Mouse (Mus musculus): ENCODE measurements around the gene Ldlrap1.
"Not testable (repeated sequence)": the region's sequence is repeated elsewhere in the genome, so short reads cannot be mapped to it uniquely, and the experiment has no call there.

The Ldlrap1 gene

DNA sequence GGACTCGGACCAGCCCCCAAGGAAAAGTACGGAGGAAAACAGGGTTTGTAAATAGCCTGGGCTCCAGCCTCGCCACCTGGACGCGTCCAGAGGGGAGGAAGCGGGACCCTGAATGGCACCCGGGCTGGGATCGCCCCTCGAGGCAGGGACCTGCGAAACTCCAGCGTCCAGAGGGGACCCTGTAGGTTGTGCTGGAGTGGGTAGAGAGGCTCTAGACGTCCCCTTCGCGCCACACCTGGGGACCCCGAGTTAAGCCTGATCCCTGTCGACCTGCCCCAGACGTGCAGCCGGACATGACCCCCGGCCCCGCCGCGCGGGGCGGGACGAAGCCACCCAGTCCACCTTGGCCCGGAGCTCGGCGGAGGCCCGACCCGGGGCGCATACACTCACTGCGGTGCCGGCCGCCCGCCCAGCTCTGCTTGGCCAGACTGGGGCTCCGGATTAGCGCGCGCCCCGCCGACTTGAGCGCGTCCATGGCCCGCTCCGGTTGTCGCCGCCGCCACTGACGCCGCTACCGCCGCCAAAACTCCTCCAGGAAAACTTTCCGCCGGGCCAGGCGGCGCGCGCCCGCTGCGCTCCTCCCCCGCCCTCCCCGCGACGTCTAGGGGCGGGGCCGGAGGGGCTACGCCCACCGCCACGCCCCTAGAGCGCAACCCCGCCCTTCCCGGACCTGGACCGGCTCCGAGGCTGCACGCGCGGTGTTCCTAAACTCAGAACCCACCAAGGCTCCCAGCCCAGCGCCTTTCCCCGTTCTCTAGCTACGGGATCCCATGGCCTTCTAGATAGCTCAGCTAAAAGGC is at the start of gene Ldlrap1:
Gene Ldlrap1 (minus strand): TSS at position 599 of the 800 bp plus-strand sequence.
- DNase-seq (ENCODE audit: low spot score in 2 of 2) = peak; percentile 40 to 51

DNA sequence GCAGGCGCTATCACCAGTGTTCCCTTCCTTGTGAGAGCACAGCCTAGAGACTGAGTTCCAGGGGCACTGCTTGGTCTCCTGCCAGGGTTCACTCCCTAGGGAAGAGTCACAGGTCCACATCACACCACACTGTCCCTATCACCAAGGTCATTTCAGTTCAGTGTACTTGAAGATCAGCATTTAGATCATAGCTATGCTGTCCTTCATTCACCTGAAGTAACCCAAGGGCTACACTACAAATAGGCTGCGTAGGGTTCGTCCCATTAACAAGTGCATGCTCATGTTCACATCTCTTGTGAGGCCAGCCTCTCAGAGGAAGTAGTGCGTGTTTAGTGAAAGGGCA is 46.4 kb upstream of the Ldlrap1 start:
- DNase-seq (ENCODE audit: low spot score in 2 of 2) = no peak

DNA sequence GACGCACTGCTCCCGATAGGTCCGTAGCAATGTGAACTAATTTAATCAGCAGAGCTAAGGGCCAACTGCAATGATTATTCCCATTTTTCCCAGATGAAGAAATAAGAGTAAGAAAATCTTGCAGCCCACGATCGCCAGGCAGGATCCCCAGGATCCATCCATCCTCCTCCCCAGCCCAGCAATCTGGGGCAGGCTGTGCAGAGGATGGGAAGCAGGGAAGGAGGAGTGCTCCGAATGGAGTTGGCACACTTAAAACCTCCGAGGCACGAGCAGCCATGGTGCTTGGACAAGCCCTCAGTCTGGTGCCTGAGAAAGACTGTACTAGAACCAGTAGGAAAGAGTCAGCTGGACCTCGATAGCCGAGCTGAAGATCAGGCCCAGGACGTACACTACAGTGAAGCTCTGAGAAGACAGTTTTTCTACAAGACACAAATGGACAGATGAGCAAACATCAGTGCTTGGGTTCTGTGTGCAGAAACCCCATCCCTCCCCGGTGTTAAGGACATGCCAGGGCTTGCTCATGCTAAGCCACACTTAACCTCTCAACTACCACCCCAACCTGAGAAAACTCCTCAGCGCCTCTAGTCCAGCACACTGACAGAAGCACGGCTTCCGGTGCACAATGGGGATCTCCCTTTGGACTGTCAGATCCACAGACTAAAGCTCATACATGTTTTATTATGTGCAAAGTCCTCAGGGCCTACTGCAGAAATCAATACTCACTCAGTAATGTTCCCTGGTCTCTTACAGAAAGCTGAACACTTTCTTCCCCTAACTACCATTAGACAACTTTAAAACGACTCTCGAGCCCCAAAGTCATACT is 45.8 kb upstream of the Ldlrap1 start:
- peak in 1 of 2 experiments; percentile 31 for DNase-seq (ENCODE audit: low spot score in 2 of 2)

- DNase-seq (ENCODE audit: low spot score in 2 of 2) = no peak
Observed at GRCm38 (mm10) chr4:134804765-134805164, 36.9 kb upstream of the Ldlrap1 start.

DNA sequence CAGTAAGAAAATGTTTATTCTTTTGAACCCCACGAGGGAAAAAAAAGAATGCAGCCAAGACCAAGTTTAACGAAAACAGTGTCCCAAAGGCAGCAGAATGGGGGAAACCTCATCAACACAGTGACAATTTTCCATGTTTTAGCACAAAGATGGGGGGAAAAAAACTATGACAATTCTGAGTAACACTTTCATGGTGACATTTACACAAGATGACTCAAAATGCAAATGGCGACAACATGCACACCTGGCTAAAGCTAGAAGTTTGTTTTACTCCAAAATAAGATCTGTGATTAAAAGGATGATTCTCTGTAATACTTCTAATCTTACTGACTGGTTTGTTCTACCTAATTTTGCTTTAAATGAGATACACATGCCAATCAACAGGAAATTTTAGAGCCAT is 34.9 kb upstream of the Ldlrap1 start:
- DNase-seq (ENCODE audit: low spot score in 2 of 2) = no peak

GRCm38 (mm10) chr4:134802155-134802554 is 34.3 kb upstream of the Ldlrap1 start:
- no peak for DNase-seq (ENCODE audit: low spot score in 2 of 2)

GRCm38 (mm10) chr4:134800693-134801092 is 32.9 kb upstream of the Ldlrap1 start:
- no peak for DNase-seq (ENCODE audit: low spot score in 2 of 2)

- peak; percentile 48 to 65 for DNase-seq (ENCODE audit: low spot score in 2 of 2)
Observed at GRCm38 (mm10) chr4:134800098-134800497, 32.3 kb upstream of the Ldlrap1 start.

- DNase-seq (ENCODE audit: low spot score in 2 of 2) = peak; percentile 47 to 61
Observed at GRCm38 (mm10) chr4:134799272-134799671, 31.4 kb upstream of the Ldlrap1 start.

DNA sequence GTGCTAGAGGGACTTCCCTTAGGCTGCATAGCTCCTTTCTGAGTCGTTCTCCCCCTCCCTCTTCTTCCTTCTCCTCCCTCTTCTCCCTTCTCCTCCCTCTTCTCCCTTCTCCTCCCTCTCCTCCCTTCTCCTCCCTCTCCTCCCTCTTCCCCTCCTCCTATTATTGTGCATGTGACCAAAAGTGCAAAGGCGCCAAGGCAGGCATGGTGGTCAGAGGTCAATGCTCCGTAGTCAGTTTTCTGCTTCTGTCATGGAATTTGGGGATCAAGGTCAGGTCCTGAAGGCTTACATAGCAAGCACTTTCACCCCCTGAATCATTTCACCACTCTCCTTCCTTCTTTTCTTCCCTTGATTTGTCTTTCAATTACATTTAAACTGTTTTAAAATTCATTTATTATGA is 31.0 kb upstream of the Ldlrap1 start:
- DNase-seq (ENCODE audit: low spot score in 2 of 2) = no peak

DNA sequence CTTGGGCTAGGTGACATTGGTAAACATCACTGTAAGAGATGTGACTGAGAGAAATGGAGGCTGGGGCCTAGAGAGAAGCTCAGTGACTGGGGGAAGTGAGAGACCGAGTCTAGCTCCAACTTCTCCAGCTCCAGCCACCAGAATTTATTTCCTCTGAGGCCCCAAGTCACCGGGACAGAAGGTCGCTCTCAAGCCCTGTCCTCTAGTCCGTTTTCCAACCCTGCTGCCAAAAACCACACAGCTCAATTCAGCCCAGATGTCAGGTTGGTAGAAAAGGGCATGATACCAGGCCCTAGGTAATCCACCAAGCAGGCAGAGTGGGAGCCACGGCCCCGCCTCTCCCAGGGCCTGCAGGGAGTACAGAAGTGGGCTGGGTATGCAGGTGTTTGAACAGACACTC is 29.8 kb upstream of the Ldlrap1 start:
- DNase-seq (ENCODE audit: low spot score in 2 of 2) = no peak

- no peak for DNase-seq (ENCODE audit: low spot score in 2 of 2)
Observed at GRCm38 (mm10) chr4:134796581-134797361, 28.9 kb upstream of the Ldlrap1 start.

- DNase-seq (ENCODE audit: low spot score in 2 of 2) = no peak
Observed at GRCm38 (mm10) chr4:134795819-134796485, 28.1 kb upstream of the Ldlrap1 start.

- not testable (repeated sequence) for DNase-seq (ENCODE audit: low spot score in 2 of 2)
Observed at GRCm38 (mm10) chr4:134794959-134795358, 27.1 kb upstream of the Ldlrap1 start.

GRCm38 (mm10) chr4:134793213-134793956 is 25.6 kb upstream of the Ldlrap1 start:
- peak; percentile 40 to 60 for DNase-seq (ENCODE audit: low spot score in 2 of 2)

GRCm38 (mm10) chr4:134791731-134792130 is 23.9 kb upstream of the Ldlrap1 start:
- DNase-seq (ENCODE audit: low spot score in 2 of 2) = no peak

- no peak for DNase-seq (ENCODE audit: low spot score in 2 of 2)
Observed at GRCm38 (mm10) chr4:134786946-134787345, 19.1 kb upstream of the Ldlrap1 start.

GRCm38 (mm10) chr4:134784701-134785100 is 16.9 kb upstream of the Ldlrap1 start:
- DNase-seq (ENCODE audit: low spot score in 2 of 2) = no peak

DNA sequence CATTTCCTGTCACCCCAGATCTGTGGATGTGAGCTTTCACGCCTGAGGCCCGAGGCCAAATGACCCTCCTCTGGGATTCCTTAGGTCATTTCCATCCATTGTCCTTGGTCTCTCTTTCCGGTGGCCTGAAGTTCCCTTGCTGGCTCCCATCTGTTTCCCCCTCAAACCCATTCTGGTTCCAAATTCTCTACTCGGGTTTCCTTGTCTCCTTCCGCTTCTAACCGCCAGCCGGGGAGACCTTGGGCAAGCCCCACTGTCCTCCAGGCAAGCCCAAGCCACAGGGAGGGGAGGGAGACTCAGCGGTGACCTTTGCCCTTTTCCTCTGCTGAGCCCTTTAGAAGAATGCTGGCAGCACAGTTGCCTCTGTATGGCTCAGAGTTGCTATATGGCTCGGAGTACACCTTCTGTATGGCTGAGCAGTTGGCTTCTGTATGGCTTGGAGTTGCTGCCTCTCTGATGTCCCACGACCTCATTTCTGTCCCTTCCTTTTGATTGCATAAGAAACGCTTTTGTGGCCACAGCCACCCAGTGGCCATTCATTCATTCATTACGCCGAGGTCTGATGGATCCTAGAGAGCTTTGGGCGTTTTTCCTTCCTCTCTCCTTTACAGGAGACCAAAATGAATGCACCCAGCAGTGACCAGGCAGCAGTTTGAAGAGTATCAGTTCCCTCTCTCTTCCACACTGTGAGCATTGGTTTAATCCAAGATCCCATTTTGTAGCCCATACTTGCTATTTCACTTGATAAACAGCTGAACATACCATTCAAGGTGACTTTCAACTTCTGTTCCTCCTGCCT is 11.5 kb upstream of the Ldlrap1 start:
- no peak for DNase-seq (ENCODE audit: low spot score in 2 of 2)

DNA sequence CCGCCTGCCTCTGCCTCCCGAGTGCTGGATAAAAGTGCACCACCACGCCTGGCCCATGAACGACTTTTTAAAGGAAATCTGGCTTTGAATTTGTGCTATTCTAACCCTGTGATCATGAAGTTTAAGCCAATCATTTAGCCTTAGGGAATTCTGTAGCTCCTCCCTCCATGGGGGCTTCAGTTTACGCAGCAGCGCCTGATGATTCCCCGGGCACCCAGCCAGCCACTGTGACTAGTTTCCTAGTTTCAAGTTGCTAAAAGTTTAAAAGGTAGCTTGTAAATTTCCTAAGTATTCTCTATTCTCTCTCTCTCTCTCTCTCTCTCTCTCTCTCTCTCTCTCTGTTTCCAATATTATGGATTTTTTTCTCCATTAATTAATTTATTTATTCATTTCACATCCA is 8.4 kb upstream of the Ldlrap1 start:
- DNase-seq (ENCODE audit: low spot score in 2 of 2) = no peak
